Mouse (Mus musculus): ENCODE results near the gene Bzw2. TPM values are rescaled to one million over a fixed set of nuclear protein-coding genes. Genes with fewer than 3 reads are reported as not detected.

Bzw2 gene
- polyA plus RNA-seq, 1 experiment: 98.0 TPM

DNA sequence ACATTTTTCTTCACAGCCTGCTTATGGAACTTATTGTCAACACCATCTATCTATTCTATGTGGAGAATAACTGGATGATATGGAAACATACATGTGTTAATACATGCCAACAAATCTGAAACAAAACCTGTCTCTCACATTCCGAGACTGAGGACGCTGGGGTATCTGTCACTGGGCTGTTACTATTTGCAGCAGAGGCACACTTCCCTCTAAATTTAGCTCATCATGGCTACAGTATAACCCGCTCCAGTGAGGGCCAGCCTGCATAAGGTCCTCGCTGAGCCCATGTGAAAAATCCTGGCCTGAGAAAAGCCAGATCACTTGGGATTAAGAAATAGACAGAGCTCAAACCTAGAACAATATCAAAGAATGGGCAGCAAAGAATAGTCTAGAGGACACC, 20.7 kb downstream of the Bzw2 start:
- Histone ChIP-seq H3K4me3 (ENCODE audit: insufficient read depth, low read length) (no peak overlapping the region), H3K4me1 (ENCODE audit: control insufficient read depth, insufficient read depth, low read length) (no peaks in the 10 kb centered on the region), H3K27ac (ENCODE audit: insufficient read depth, low read length) (no peak overlapping the region)
- no peak for TF ChIP-seq CTCF (IDR thresholded peaks at IDR 0.05; ENCODE audit: borderline replicate concordance, insufficient read depth, low read length)
- no peak for TF ChIP-seq POLR2A (IDR thresholded peaks at IDR 0.05; ENCODE audit: low read depth, low read length)

GRCm38 (mm10) chr12:36136285-36136684, 21.6 kb downstream of the Bzw2 start:
- H3K4me3 ChIP-seq (ENCODE audit: insufficient read depth, low read length): no peak overlapping the region
- no peak overlapping the region for H3K27ac ChIP-seq (ENCODE audit: insufficient read depth, low read length)
- TF ChIP-seq POLR2A (IDR thresholded peaks at IDR 0.05; ENCODE audit: low read depth, low read length) (no peak), CTCF (IDR thresholded peaks at IDR 0.05; ENCODE audit: borderline replicate concordance, insufficient read depth, low read length) (no peak)
- H3K4me1 ChIP-seq (ENCODE audit: control insufficient read depth, insufficient read depth, low read length): no peaks in the 10 kb centered on the region

DNA sequence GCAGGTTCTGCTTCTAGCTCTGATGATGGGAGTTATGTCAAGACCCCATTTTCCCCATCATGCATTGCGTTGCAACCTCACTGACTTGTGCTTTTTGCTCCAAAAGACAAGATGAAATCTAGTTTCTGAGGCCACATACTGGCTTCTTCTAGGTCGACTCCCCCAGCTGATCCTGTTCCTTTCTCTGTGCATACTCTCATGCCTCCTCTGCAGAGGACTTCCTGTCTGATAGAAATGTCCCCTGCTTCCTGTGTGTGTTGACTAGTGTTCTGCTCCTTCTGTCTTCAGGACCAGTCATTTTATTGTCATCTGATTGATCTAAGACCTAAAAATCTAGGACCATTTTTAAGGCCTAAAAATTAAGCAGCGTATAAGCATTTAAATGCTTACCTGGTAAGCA, 22.5 kb downstream of the Bzw2 start:
- no peak overlapping the region for H3K27ac ChIP-seq (ENCODE audit: insufficient read depth, low read length)
- no peak overlapping the region for H3K4me3 ChIP-seq (ENCODE audit: insufficient read depth, low read length)
- no peaks in the 10 kb centered on the region for H3K4me1 ChIP-seq (ENCODE audit: control insufficient read depth, insufficient read depth, low read length)
- TF ChIP-seq POLR2A (IDR thresholded peaks at IDR 0.05; ENCODE audit: low read depth, low read length): no peak
- TF ChIP-seq CTCF (IDR thresholded peaks at IDR 0.05; ENCODE audit: borderline replicate concordance, insufficient read depth, low read length): no peak

- Histone ChIP-seq H3K27ac (ENCODE audit: insufficient read depth, low read length) (no peak overlapping the region), H3K4me1 (ENCODE audit: control insufficient read depth, insufficient read depth, low read length) (no peaks in the 10 kb centered on the region), H3K4me3 (ENCODE audit: insufficient read depth, low read length) (no peak overlapping the region)
- TF ChIP-seq POLR2A (IDR thresholded peaks at IDR 0.05; ENCODE audit: low read depth, low read length) (no peak), CTCF (IDR thresholded peaks at IDR 0.05; ENCODE audit: borderline replicate concordance, insufficient read depth, low read length) (no peak)
Measured at GRCm38 (mm10) chr12:36134111-36134510, 23.8 kb downstream of the Bzw2 start.

DNA sequence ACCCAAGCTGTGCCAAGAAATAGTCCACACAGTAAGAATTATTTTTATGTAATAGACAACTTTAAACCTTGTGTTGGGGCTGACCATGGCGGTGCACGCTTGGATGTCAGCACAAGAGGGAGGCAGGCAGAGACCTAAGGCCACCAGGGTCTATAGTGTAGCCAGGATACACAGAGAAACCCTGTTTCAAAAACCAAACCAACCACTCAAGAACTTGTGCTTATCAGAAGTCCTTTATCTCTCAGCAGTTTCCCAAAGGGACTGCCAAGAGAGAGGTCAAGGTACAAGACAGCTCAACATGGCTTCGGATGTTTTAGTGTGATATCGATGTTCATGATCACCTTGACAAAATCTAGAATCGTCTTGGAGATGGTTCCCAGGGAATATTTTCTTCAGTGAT, 24.3 kb downstream of the Bzw2 start:
- H3K27ac ChIP-seq (ENCODE audit: insufficient read depth, low read length): no peak overlapping the region
- no peak overlapping the region for H3K4me3 ChIP-seq (ENCODE audit: insufficient read depth, low read length)
- no peaks in the 10 kb centered on the region for H3K4me1 ChIP-seq (ENCODE audit: control insufficient read depth, insufficient read depth, low read length)
- TF ChIP-seq POLR2A (IDR thresholded peaks at IDR 0.05; ENCODE audit: low read depth, low read length) (no peak), CTCF (IDR thresholded peaks at IDR 0.05; ENCODE audit: borderline replicate concordance, insufficient read depth, low read length) (no peak)

DNA sequence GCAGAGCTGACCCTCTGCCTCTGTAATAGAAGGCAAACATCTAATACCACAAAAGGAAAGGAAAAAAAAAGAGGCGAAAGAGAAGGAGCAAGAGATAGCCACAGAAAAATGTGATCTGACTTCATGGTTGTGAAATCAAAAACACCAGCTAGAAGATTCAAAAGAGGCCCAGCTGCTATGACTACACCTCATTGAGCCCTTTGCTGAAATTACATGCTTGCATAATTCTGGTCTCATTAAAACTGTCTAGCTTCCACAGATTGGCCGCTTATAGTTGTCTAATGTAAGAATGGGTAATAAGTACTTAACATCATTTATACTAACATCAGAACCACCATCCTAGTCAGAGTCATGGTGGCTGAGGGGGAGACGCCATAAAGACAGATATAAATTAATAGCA, 25.2 kb downstream of the Bzw2 start:
- TF ChIP-seq POLR2A (IDR thresholded peaks at IDR 0.05; ENCODE audit: low read depth, low read length) (no peak), CTCF (IDR thresholded peaks at IDR 0.05; ENCODE audit: borderline replicate concordance, insufficient read depth, low read length) (no peak)
- Histone ChIP-seq H3K4me1 (ENCODE audit: control insufficient read depth, insufficient read depth, low read length) (no peaks in the 10 kb centered on the region), H3K4me3 (ENCODE audit: insufficient read depth, low read length) (no peak overlapping the region), H3K27ac (ENCODE audit: insufficient read depth, low read length) (no peak overlapping the region)

GRCm38 (mm10) chr12:36132254-36132653, 25.6 kb downstream of the Bzw2 start:
- TF ChIP-seq CTCF (IDR thresholded peaks at IDR 0.05; ENCODE audit: borderline replicate concordance, insufficient read depth, low read length) (no peak), POLR2A (IDR thresholded peaks at IDR 0.05; ENCODE audit: low read depth, low read length) (no peak)
- Histone ChIP-seq H3K4me1 (ENCODE audit: control insufficient read depth, insufficient read depth, low read length) (no peaks in the 10 kb centered on the region), H3K27ac (ENCODE audit: insufficient read depth, low read length) (no peak overlapping the region), H3K4me3 (ENCODE audit: insufficient read depth, low read length) (no peak overlapping the region)

GRCm38 (mm10) chr12:36129826-36130225, 28.1 kb downstream of the Bzw2 start:
- no peaks in the 10 kb centered on the region for H3K4me1 ChIP-seq (ENCODE audit: control insufficient read depth, insufficient read depth, low read length)
- no peak overlapping the region for H3K27ac ChIP-seq (ENCODE audit: insufficient read depth, low read length)
- no peak overlapping the region for H3K4me3 ChIP-seq (ENCODE audit: insufficient read depth, low read length)
- no peak for TF ChIP-seq POLR2A (IDR thresholded peaks at IDR 0.05; ENCODE audit: low read depth, low read length)
- TF ChIP-seq CTCF (IDR thresholded peaks at IDR 0.05; ENCODE audit: borderline replicate concordance, insufficient read depth, low read length): no peak

GRCm38 (mm10) chr12:36126049-36126448, 31.8 kb downstream of the Bzw2 start:
- H3K4me1 ChIP-seq (ENCODE audit: control insufficient read depth, insufficient read depth, low read length): no peaks in the 10 kb centered on the region
- TF ChIP-seq POLR2A (IDR thresholded peaks at IDR 0.05; ENCODE audit: low read depth, low read length) (no peak), CTCF (IDR thresholded peaks at IDR 0.05; ENCODE audit: borderline replicate concordance, insufficient read depth, low read length) (no peak)
- no peak overlapping the region for H3K27ac ChIP-seq (ENCODE audit: insufficient read depth, low read length)
- H3K4me3 ChIP-seq (ENCODE audit: insufficient read depth, low read length): no peak overlapping the region

GRCm38 (mm10) chr12:36119244-36119643, 38.6 kb downstream of the Bzw2 start:
- Histone ChIP-seq H3K4me3 (ENCODE audit: insufficient read depth, low read length) (no peak overlapping the region), H3K27ac (ENCODE audit: insufficient read depth, low read length) (no peak overlapping the region), H3K4me1 (ENCODE audit: control insufficient read depth, insufficient read depth, low read length) (no peaks in the 10 kb centered on the region)
- no peak for TF ChIP-seq POLR2A (IDR thresholded peaks at IDR 0.05; ENCODE audit: low read depth, low read length)
- no peak for TF ChIP-seq CTCF (IDR thresholded peaks at IDR 0.05; ENCODE audit: borderline replicate concordance, insufficient read depth, low read length)

GRCm38 (mm10) chr12:36117161-36117560, 40.7 kb downstream of the Bzw2 start:
- no peak for TF ChIP-seq POLR2A (IDR thresholded peaks at IDR 0.05; ENCODE audit: low read depth, low read length)
- no peak for TF ChIP-seq CTCF (IDR thresholded peaks at IDR 0.05; ENCODE audit: borderline replicate concordance, insufficient read depth, low read length)
- Histone ChIP-seq H3K4me1 (ENCODE audit: control insufficient read depth, insufficient read depth, low read length) (no peaks in the 10 kb centered on the region), H3K27ac (ENCODE audit: insufficient read depth, low read length) (no peak overlapping the region), H3K4me3 (ENCODE audit: insufficient read depth, low read length) (no peak overlapping the region)

All from embryonic fibroblast, embryonic 13.5 days (primary cell).